Mouse (Mus musculus) limb, embryonic 10.5 days (tissue): ENCODE results near the gene Noc3l. TPM values are rescaled to one million over a fixed set of nuclear protein-coding genes. Genes with fewer than 3 reads are reported as not detected.

Experiments
- DNase-seq: peaks from one replicate; pipeline ENCODE4 v3.0.0-alpha.2; 2017; ENCODE audit warnings: low spot score
- H3K27ac ChIP-seq: fragments of 300-500 bp; sonication (generic); 2 replicates; pipeline ENCODE4 v1.5.1; 2016; ENCODE audit warnings: mild to moderate bottlenecking
- H3K27me3 ChIP-seq: fragments of 300-500 bp; sonication (generic); 2 replicates; pipeline ENCODE4 v1.6.1; 2016; ENCODE audit warnings: low read depth, mild to moderate bottlenecking; ENCODE audit not compliant: poor library complexity, severe bottlenecking
- H3K36me3 ChIP-seq: fragments of 300-500 bp; sonication (generic); 2 replicates; pipeline ENCODE4 v1.6.1; 2016; ENCODE audit warnings: mild to moderate bottlenecking, moderate library complexity
- H3K4me1 ChIP-seq: fragments of 300-500 bp; sonication (generic); 2 replicates; pipeline ENCODE4 v1.6.1; 2016
- H3K4me3 ChIP-seq: fragments of 300-500 bp; sonication (generic); 2 replicates; pipeline ENCODE4 v1.5.1; 2016; ENCODE audit warnings: mild to moderate bottlenecking, moderate library complexity
- H3K9me3 ChIP-seq: fragments of 300-500 bp; sonication (generic); replicated peaks from 2 replicates; pipeline ENCODE4 v1.6.1; 2016; ENCODE audit warnings: mild to moderate bottlenecking
- WGBS: fragments of 180-500 bp; shearing (Covaris S2); methylation state at CpG from one replicate; pipeline ENCODE4 v1.1.7; 2016; 5-methylcytosine and 5-hydroxymethylcytosine counted together
- polyA plus RNA-seq: library from polyadenylated mRNA; unstranded; fragments of >200 nt; fragmentation: Nextera tagmentation; extraction: Ambion mirVana; gene quantifications from 2 replicates; pipeline ENCODE4 v1.2.1, GENCODE M21; 2016

The Noc3l gene
- polyA plus RNA-seq, 1 experiment from 2014 or later: 11.2 TPM

DNA sequence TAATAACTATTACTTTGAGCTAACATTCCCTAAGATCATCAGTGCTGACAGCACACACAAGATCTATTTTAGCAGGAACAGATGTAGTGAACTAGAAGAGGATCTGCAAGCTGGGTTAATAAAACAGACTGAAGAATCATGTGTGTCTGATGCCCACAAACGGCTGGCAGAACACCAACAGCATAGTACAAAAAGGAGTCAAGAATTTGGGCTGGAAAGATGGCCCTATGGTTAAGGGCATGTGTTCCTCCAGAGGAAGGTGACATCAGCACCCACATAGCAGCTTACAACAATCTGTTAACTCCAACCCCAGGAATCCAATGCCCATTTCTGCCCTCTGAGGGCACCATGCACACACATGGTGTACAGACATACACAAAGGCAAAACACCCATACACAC lies 20.7 kb downstream of the Noc3l start:
- Histone ChIP-seq H3K27me3 (no peaks in the 10 kb centered on the region), H3K4me1 (no peaks in the 10 kb centered on the region), H3K36me3 (peaks cover 94% of the 10 kb centered on the region), H3K27ac (no peak overlapping the region), H3K9me3 (no peaks in the 10 kb centered on the region), H3K4me3 (no peak overlapping the region)
- no peak for DNase-seq
- 86% methylated on average over 1 of the region's 1 CpGs for WGBS

GRCm38 (mm10) chr19:38796546-38796945 lies 22.5 kb downstream of the Noc3l start:
- Histone ChIP-seq H3K4me3 (no peak overlapping the region), H3K4me1 (no peaks in the 10 kb centered on the region), H3K27ac (no peak overlapping the region), H3K27me3 (no peaks in the 10 kb centered on the region), H3K9me3 (no peaks in the 10 kb centered on the region), H3K36me3 (peaks cover 94% of the 10 kb centered on the region)
- 85% methylated on average over 5 of the region's 5 CpGs for WGBS
- no peak for DNase-seq

GRCm38 (mm10) chr19:38793563-38794045 lies 25.4 kb downstream of the Noc3l start:
- Histone ChIP-seq H3K27me3 (no peaks in the 10 kb centered on the region), H3K36me3 (peaks cover 99% of the 10 kb centered on the region), H3K4me3 (no peak overlapping the region), H3K4me1 (no peaks in the 10 kb centered on the region), H3K27ac (no peak overlapping the region), H3K9me3 (no peaks in the 10 kb centered on the region)
- WGBS: 95% methylated on average over 7 of the region's 7 CpGs
- no peak for DNase-seq

DNA sequence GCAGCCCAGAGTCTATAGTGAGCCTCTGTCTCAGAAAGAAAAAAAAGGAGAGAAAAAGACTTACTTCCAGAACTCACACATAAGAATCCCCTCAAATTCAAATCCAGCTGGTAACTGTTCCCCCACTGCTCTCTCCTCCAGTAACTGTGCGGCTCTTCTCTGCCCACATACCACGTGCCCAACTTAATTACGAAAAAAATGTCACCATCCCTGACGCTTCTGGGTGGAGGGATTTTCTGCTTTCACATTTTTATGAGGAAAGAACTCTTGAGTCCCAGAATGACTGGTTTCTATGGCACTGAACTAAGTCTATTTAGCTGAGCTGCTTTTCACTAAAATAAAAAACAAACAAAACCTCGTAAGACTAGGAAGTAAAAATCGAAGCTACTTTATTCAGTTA lies 31.3 kb downstream of the Noc3l start:
- no peak for DNase-seq
- Histone ChIP-seq H3K27me3 (no peaks in the 10 kb centered on the region), H3K4me1 (no peaks in the 10 kb centered on the region), H3K36me3 (peaks cover 55% of the 10 kb centered on the region), H3K4me3 (no peak overlapping the region), H3K9me3 (no peaks in the 10 kb centered on the region), H3K27ac (no peak overlapping the region)
- WGBS: 92% methylated on average over 6 of the region's 6 CpGs

- H3K27me3 ChIP-seq: no peaks in the 10 kb centered on the region
- H3K4me3 ChIP-seq: no peak overlapping the region
- 91% methylated on average over 9 of the region's 9 CpGs for WGBS
- no peak overlapping the region for H3K27ac ChIP-seq
- no peaks in the 10 kb centered on the region for H3K4me1 ChIP-seq
- H3K36me3 ChIP-seq: peaks cover 13% of the 10 kb centered on the region
- H3K9me3 ChIP-seq: no peaks in the 10 kb centered on the region
- DNase-seq: no peak
Observed at GRCm38 (mm10) chr19:38783542-38783941, 35.5 kb downstream of the Noc3l start.

- no peaks in the 10 kb centered on the region for H3K9me3 ChIP-seq
- no peak for DNase-seq
- H3K36me3 ChIP-seq: no peaks in the 10 kb centered on the region
- no peaks in the 10 kb centered on the region for H3K27me3 ChIP-seq
- no peaks in the 10 kb centered on the region for H3K4me1 ChIP-seq
- no peak overlapping the region for H3K27ac ChIP-seq
- WGBS: 82% methylated on average over 2 of the region's 2 CpGs
- no peak overlapping the region for H3K4me3 ChIP-seq
Observed at GRCm38 (mm10) chr19:38778805-38779204, 40.2 kb downstream of the Noc3l start.

GRCm38 (mm10) chr19:38775548-38775947 lies 43.5 kb downstream of the Noc3l start:
- Histone ChIP-seq H3K4me1 (no peaks in the 10 kb centered on the region), H3K27me3 (no peaks in the 10 kb centered on the region), H3K36me3 (no peaks in the 10 kb centered on the region), H3K27ac (no peak overlapping the region), H3K4me3 (no peak overlapping the region), H3K9me3 (no peaks in the 10 kb centered on the region)
- 62% methylated on average over 4 of the region's 4 CpGs for WGBS
- peak; percentile 44 for DNase-seq

DNA sequence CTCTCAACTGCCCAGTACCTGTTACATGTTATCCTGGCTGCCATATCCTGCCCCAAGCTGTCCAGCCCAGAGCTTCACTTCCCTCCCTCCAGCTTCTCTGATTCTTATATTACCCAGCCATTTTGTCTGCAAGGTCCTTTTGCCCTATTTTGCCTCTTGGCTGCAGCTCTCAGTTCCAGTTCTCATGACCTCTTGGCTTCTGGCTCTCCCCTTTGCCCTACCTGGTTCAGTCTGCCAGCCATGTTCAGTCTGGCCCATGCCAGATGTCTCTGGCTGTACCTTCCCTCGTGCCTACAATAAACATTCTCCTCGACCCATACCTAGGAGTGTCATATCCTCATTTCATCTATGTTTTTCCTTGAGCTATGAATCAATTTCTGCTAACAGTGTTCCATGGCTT lies 52.7 kb downstream of the Noc3l start:
- Histone ChIP-seq H3K27me3 (no peaks in the 10 kb centered on the region), H3K4me1 (no peaks in the 10 kb centered on the region), H3K9me3 (no peaks in the 10 kb centered on the region), H3K36me3 (no peaks in the 10 kb centered on the region), H3K4me3 (no peak overlapping the region), H3K27ac (no peak overlapping the region)
- DNase-seq: no peak
- 88% methylated on average over 2 of the region's 2 CpGs for WGBS

GRCm38 (mm10) chr19:38760441-38760840 lies 58.6 kb downstream of the Noc3l start:
- Histone ChIP-seq H3K4me3 (no peak overlapping the region), H3K36me3 (no peaks in the 10 kb centered on the region), H3K4me1 (peaks cover 11% of the 10 kb centered on the region), H3K9me3 (no peaks in the 10 kb centered on the region), H3K27me3 (no peaks in the 10 kb centered on the region), H3K27ac (no peak overlapping the region)
- DNase-seq: no peak
- 81% methylated on average over 3 of the region's 3 CpGs for WGBS

GRCm38 (mm10) chr19:38758685-38759472 lies 60.2 kb downstream of the Noc3l start:
- Histone ChIP-seq H3K4me1 (peaks cover 11% of the 10 kb centered on the region), H3K27me3 (no peaks in the 10 kb centered on the region), H3K4me3 (no peak overlapping the region), H3K9me3 (no peaks in the 10 kb centered on the region), H3K27ac (no peak overlapping the region), H3K36me3 (no peaks in the 10 kb centered on the region)
- DNase-seq: no peak
- 68% methylated on average over 7 of the region's 7 CpGs for WGBS

GRCm38 (mm10) chr19:38758056-38758455 lies 61.0 kb downstream of the Noc3l start:
- H3K4me1 ChIP-seq: peaks cover 11% of the 10 kb centered on the region
- H3K27ac ChIP-seq: no peak overlapping the region
- DNase-seq: no peak
- no peaks in the 10 kb centered on the region for H3K27me3 ChIP-seq
- no peak overlapping the region for H3K4me3 ChIP-seq
- 76% methylated on average over 5 of the region's 5 CpGs for WGBS
- H3K9me3 ChIP-seq: no peaks in the 10 kb centered on the region
- H3K36me3 ChIP-seq: no peaks in the 10 kb centered on the region

DNA sequence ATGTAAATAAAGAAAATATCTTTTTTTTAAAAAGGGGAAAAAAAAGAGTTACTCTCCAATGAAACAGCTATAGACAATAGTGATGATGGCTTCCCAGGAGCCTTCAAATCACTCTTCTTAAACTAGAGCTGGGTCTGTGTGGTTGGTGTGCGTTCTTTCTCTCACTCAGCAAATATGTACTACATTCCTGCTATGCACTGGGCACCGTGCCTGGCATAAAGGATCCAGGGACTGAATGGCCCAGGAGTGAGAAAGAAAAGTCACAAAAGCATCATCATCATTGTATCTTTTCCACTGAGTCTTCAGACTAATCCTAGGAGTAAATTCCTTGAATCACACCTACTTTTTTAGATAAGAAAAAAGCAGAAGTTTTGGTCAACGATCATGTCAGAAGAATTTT lies 61.9 kb downstream of the Noc3l start:
- H3K27ac ChIP-seq: no peak overlapping the region
- no peaks in the 10 kb centered on the region for H3K27me3 ChIP-seq
- no peaks in the 10 kb centered on the region for H3K9me3 ChIP-seq
- WGBS: 91% methylated on average over 3 of the region's 3 CpGs
- DNase-seq: no peak
- peaks cover 11% of the 10 kb centered on the region for H3K4me1 ChIP-seq
- H3K4me3 ChIP-seq: no peak overlapping the region
- no peaks in the 10 kb centered on the region for H3K36me3 ChIP-seq

DNA sequence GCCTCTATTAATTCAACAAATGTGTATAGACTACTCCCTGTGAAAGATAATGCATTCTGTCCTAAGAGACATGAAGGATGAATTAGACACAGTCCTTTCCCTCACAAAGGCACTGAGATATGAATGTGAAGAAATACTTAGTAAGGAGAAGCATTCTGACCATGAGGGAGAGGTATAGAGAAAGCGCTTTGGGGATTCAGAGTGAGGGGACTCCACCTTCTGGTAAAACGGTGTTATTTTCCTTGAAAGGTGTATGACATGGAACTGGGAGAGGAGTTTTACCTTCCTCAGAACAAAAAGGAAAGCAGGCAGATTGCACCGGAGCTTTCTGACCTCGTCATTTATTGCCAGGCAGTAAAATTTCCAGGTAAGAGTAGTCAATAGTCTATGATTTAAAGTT lies 68.8 kb downstream of the Noc3l start:
- Histone ChIP-seq H3K27ac (no peak overlapping the region), H3K27me3 (no peaks in the 10 kb centered on the region), H3K9me3 (no peaks in the 10 kb centered on the region), H3K36me3 (no peaks in the 10 kb centered on the region), H3K4me3 (no peak overlapping the region), H3K4me1 (peaks cover 20% of the 10 kb centered on the region)
- WGBS: 57% methylated on average over 4 of the region's 4 CpGs
- DNase-seq: no peak
